Mouse (Mus musculus): ENCODE measurements around the gene B230307C23Rik.
"Not testable (repeated sequence)": the region's sequence is repeated elsewhere in the genome, so short reads cannot be mapped to it uniquely, and the experiment has no call there.

The B230307C23Rik gene

GRCm38 (mm10) chr16:98022657-98023345, 25.7 kb downstream of the B230307C23Rik start:
- no peak for DNase-seq

DNA sequence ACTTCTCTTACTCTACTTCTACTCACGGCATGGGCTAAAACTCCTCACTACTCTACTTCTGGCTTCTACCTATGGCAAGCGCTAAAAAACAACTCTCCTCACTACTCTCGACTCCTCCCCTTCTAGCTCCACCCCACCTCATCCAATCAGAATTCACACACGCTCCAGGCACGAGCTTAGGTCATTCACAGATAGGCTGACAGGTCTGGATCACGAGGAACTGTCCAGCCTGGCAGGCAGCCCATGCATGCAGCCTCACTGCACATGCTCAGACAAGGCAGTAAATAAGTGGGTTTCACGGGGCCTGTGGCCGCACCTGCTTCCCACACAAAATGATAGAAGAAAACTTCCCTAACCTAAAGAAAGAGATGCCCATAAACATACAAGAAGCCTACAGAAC, 29.1 kb downstream of the B230307C23Rik start:
- not testable (repeated sequence) for DNase-seq

DNA sequence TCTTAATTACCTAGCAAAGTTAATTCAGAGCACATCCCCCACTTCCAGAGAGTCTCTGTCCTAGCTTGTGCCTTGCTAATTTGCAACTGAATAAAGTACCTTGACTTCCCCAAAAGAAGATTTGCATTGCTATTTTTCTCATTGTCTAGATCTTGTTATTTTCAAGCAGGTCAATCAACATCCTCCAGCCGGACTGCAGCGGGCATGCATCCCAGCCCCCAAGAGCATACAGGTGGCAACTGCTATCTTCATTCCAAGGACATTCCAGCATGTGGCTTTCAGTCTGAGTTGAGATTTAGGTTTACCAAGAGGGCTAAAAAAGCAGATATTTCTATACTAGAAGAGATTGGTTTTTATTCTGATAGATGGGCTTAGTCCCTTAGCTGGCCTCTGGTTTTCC, 37.9 kb downstream of the B230307C23Rik start:
- not testable (repeated sequence) for DNase-seq

- peak; percentile 18 for DNase-seq
These were observed 44.6 kb downstream of the B230307C23Rik start for GRCm38 (mm10) chr16:98041676-98042075.

DNA sequence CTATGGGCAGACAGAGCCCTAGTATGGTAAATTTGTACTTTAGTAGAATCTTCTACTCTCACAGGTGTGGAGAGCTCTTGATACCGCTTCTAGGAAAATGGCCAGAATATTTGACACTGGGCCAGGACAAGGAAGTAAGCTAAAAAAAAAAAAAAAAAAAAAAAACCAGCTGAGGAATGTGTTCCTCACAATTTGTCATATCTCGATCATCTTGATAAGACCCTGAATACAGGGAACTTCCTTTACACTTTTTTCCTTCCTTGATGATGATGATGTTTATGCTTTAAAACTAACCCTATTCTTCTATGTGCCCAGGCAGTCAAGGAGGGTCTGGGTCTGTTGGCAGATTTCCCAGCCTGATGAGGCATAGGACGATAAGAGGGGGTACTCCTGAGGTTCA, 82.3 kb downstream of the B230307C23Rik start:
- not testable (repeated sequence) for DNase-seq

DNA sequence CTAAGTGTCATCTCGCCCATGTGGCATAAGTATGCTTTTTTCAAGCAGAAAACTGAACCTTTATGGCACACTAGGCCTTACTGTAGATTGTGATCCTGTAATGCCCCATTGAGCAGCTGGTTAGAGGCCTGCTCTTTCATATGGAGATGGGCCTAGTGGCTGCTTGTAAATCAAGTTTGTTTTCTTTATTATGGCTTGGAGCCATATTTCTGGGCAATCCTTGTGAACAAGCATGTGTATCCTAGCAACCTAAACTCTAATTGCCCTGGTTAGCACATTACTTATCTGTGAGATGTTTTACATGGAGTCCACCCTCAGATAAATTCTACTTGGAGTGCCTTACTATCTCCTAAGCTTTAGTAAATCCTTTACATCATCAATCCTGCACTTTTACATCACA, 84.0 kb downstream of the B230307C23Rik start:
- not testable (repeated sequence) for DNase-seq

All from thymus, postnatal 14 days (tissue).